Comparison of ENCODE assay signal across 9 mouse cellular contexts in genomic region chr9:44501206-44501879, GRCm38 (mm10). TPM values are rescaled to one million over a fixed set of nuclear protein-coding genes. Genes with fewer than 3 reads are reported as not detected.
DNase-seq lines count a peak whose midpoint lies in the region; ATAC-seq lines count a peak whose summit lies in the region.
"Had no signal": no experiment of that assay in that cellular context is flagged by ENCODE, and none has a peak within 500 bp of the region (broad histone marks: within the 10 kb centered on the region; RNA-seq: fewer than 3 reads in every experiment).

No protein-coding gene starts in this region.

- H3K9ac ChIP-seq in kidney, embryonic 15.5 days, result no peak overlapping the region

- H3K27ac ChIP-seq in kidney, embryonic 15.5 days, result peak overlapping the region; percentile 94; the same call in 1 of the 2 replicates

- peaks cover 55% of the 10 kb centered on the region for H3K36me3 ChIP-seq in kidney, embryonic 15.5 days

- 62% methylated on average over 10 of the region's 10 CpGs for WGBS in kidney, embryonic 15.5 days

- no peak for DNase-seq in kidney, adult 18-20 months
- peak; percentile 43 for DNase-seq in 416B (ENCODE audit: low read depth)
- DNase-seq in cerebellum, postnatal 14 days, result peak; percentile 11 to 54
- peak; percentile 33 for DNase-seq in heart, postnatal 4 days
- no peak for DNase-seq in natural killer cell, adult 2 months (ENCODE audit: low spot score in 2 of 2)
- no peak for DNase-seq in Muller cell, postnatal 12 days (ENCODE audit: inconsistent ontology term)

- no peak for ATAC-seq in kidney, embryonic 15.5 days (replicated peaks; ENCODE audit: low FRiP score)
- ATAC-seq in CD4-positive, CD25-positive, alpha-beta regulatory T cell, adult 4 months, result no peak

- no peak overlapping the region for H3K4me2 ChIP-seq in kidney, embryonic 15.5 days

- H3K27me3 ChIP-seq in kidney, embryonic 15.5 days, result no peaks in the 10 kb centered on the region

- no peaks in the 10 kb centered on the region for H3K9me3 ChIP-seq in kidney, embryonic 15.5 days (replicated peaks)

- H3K4me1 ChIP-seq in kidney, embryonic 15.5 days, result peaks cover 75% of the 10 kb centered on the region

- 0 out of 2 replicates have a peak overlapping the region, but pooled peaks have one; percentile 2 for H3K4me3 ChIP-seq in kidney, embryonic 15.5 days (replicated peaks)

RNA-seq across cellular contexts. Expression of gene Bcl9l, which starts 18.7 kb away (rescaled TPM):
- polyA plus RNA-seq in kidney, embryonic 15.5 days (2015; fragmentation: Nextera tagmentation; extraction: Ambion mirVana), result 11.3 and 11.7 TPM in 2 replicates
- 10 to 100 TPM; 56.8 to 64.0 TPM for total RNA-seq in heart, postnatal 4 days (2021)
- polyA plus RNA-seq in CD4-positive, CD25-positive, alpha-beta regulatory T cell, adult 4 months (2017; shearing (Covaris generic)), result 10 to 100 TPM; 13.3 to 17.6 TPM

RNA-seq across cellular contexts. Expression of gene Upk2, which starts 46.6 kb away (rescaled TPM):
- 0.60 and 2.5 TPM in 2 replicates for polyA plus RNA-seq in kidney, embryonic 15.5 days (2015; fragmentation: Nextera tagmentation; extraction: Ambion mirVana)
- total RNA-seq in heart, postnatal 4 days (2021), result not detected
- polyA plus RNA-seq in CD4-positive, CD25-positive, alpha-beta regulatory T cell, adult 4 months (2017; shearing (Covaris generic)), result not detected
- total RNA-seq: neutrophil, adult 5-6 weeks had no signal

Comparison
In these comparisons a context has a peak if more than half of its experiments do, and no peak if none do; other contexts are left out.
1. DNase-seq: peak in 416B (single experiment), cerebellum, postnatal 14 days (2 of 2) and heart, postnatal 4 days (single experiment); none in kidney, adult 18-20 months (single experiment), natural killer cell, adult 2 months (0 of 2) and Muller cell, postnatal 12 days (single experiment).